Comparison of ENCODE assay signal across 14 mouse cellular contexts in genomic region chr5:76143356-76143755, GRCm38 (mm10). TPM values are rescaled to one million over a fixed set of nuclear protein-coding genes. Genes with fewer than 3 reads are reported as not detected.
A peak's percentile ranks its signal among the peaks of the same experiment; 100 is the strongest.
DNase-seq lines count a peak whose midpoint lies in the region.
"Had no signal": no experiment of that assay in that cellular context is flagged by ENCODE, and none has a peak within 500 bp of the region (broad histone marks: within the 10 kb centered on the region; RNA-seq: fewer than 3 reads in every experiment).

No protein-coding gene starts in this region.

- DNase-seq in adrenal gland, adult 2 months, result peak; percentile 34
- DNase-seq in adrenal gland, postnatal 10 days, result no peak
- DNase-seq in heart, adult 11 months, result peak; percentile 84
- no peak for DNase-seq in heart, postnatal 25 days (ENCODE audit: low spot score)
- peak; percentile 75 for DNase-seq in adipocyte (ENCODE audit: low spot score)
- DNase-seq: adrenal gland, adult 8-10 months; B cell, adult 2 months; cerebellum, adult 11 months; cerebellum, adult 18-20 months; cerebellum, adult 8-10 months; cerebellum, adult 9-11 months; cerebellum, postnatal 14 days; cerebellum, postnatal 36 days; embryo, embryonic 11 days had no signal

- intact Hi-C loops in heart, postnatal 25 days (cut with DNase I), result loop anchor here (2.0 to 10.0 kb wide), 3 partner anchors 39 to 381 kb away; partner anchors contain the start of genes Exoc1 and Tmem165

RNA-seq across cellular contexts. Expression of gene Srd5a3, which starts 3.3 kb away (rescaled TPM):
- 10 to 100 TPM; 25.5 to 30.4 TPM for total RNA-seq in adrenal gland, adult 2 months (2021)
- 280 and 358 TPM in 2 replicates for polyA plus RNA-seq in adrenal gland, adult 2 months (2012; rRNA removed)
- 10 to 100 TPM; 24.1 to 26.2 TPM for total RNA-seq in adrenal gland, postnatal 10 days (2021)
- 10 to 100 TPM in 1 of 2 experiments, 1 to 10 TPM in 1; 7.9 to 10.4 TPM for total RNA-seq in heart, postnatal 25 days (2021)

RNA-seq across cellular contexts. Expression of gene Tmem165, which starts 40.3 kb away (rescaled TPM):
- total RNA-seq in adrenal gland, adult 2 months (2021), result 10 to 100 TPM; 28.1 to 49.1 TPM
- 164 and 194 TPM in 2 replicates for polyA plus RNA-seq in adrenal gland, adult 2 months (2012; rRNA removed)
- 10 to 100 TPM; 44.3 to 46.1 TPM for total RNA-seq in adrenal gland, postnatal 10 days (2021)
- 10 to 100 TPM; 18.4 to 22.8 TPM for total RNA-seq in heart, postnatal 25 days (2021)

Comparison
In these comparisons a context has a peak if more than half of its experiments do, and no peak if none do; other contexts are left out.
1. DNase-seq: peak in adrenal gland, adult 2 months (single experiment), heart, adult 11 months (single experiment) and adipocyte (single experiment); none in adrenal gland, postnatal 10 days (single experiment) and heart, postnatal 25 days (single experiment).